Mouse (Mus musculus): ENCODE measurements around the gene Srsf12.

DNA sequence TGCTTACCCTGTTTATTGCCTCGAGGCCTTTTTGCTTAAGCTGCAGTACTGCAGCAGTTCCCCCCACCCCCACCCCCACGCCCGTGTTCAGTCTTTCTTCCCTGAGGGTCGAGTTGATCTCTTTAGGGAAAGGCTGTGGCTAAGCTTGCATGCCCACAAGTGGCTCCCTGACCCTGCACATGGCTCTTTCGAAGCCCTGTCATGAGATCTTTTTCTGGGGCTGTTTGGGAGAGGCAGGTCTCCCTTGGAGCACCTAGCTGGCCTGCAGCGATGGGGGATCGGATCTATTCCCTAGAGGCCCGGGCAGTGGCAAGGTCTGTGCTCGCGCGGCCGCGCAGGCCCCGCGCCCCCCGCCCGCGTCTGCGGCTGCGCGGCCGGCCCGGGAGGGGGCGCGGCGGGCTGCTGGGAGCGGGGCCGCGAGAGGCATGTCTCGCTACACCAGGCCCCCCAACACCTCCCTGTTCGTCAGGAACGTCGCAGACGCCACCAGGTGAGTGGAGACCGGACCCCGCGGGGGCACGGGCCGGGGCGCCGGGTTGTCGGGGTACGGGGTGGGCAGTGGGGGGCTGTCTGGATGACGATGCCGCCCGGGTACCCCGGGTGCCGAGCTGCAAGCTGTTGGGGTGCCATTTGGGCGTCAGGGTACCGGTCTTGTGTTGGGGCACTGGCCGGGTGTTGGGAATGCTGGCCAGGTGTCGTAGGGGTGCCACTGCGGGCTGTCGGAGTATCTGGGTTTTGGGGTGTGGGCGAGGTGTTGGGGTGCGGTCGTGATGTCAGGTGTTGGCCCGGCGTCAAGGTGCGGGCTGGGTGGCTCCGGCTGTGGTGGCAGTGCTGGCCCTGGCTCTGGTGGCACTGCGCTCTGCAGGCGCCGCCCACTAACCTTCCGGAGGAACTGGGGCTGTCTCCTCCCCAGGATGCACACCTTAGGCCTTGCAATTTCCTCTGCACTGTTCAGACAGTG is at the start of gene Srsf12:
- TF ChIP-seq GATA1 (IDR thresholded peaks at IDR 0.05; ENCODE audit: borderline replicate concordance, low read length) (no peak), FLI1 (IDR thresholded peaks at IDR 0.05; ENCODE audit: low read length) (no peak)

Measured in megakaryocyte, embryonic 14.5 days (primary cell).